Mouse (Mus musculus): Measurements from ENCODE around the gene Nfx1.

- TF ChIP-seq CTCF (IDR thresholded peaks at IDR 0.05), result no peak
- TF ChIP-seq EP300 (IDR thresholded peaks at IDR 0.05), result no peak
These were observed 84.4 kb downstream of the Nfx1 start for GRCm38 (mm10) chr4:41055111-41055510.
